Mouse (Mus musculus): ENCODE data around the gene 1700023F06Rik.

DNA sequence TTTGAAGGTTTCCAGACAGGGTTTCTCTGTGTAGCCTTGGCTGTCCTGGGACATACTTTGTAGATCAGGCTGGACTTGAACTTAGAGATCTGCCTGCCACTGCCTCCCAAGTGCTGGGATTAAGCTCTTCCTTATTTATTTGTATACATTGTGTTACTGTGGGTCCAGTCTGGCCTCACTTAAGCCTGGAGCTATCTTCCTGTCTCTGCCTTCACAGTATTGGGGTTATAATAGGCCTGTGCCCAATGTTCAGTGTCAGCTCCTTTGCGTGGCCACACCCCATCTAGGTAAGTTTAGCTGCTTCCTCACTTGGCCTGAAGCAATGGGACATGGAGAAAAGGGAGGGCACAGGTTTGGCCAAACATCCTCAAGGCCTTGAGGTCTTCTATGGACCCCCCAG is 31.8 kb downstream of the 1700023F06Rik start:
- no peak for TF ChIP-seq EP300 (IDR thresholded peaks at IDR 0.05; ENCODE audit: insufficient read depth, low read depth, low read length)
- TF ChIP-seq CTCF (IDR thresholded peaks at IDR 0.05; ENCODE audit: low read depth, low read length) = no peak
- TF ChIP-seq POLR2A (IDR thresholded peaks at IDR 0.05; ENCODE audit: insufficient read depth, low read length) = no peak

Measured in ES-Bruce4 (cell line).